Mouse (Mus musculus) left cerebral cortex, adult 8-10 months (tissue): ENCODE measurements around the gene Dtd1. TPM values are rescaled to one million over a fixed set of nuclear protein-coding genes. Genes with fewer than 3 reads are reported as not detected.

Source experiments
- microRNA-seq, 2 experiments: library from miRNA; unstranded; fragments of <30 nt; microRNA quantifications; one replicate each; pipeline ENCODE4 v1.2.0; 2022
- total RNA-seq, 4 experiments: library from RNA; stranded (reverse); gene quantifications; 2 replicates each; pipeline ENCODE4 v1.2.4; 2022

Gene Dtd1
- total RNA-seq, 4 experiments from 2014 or later: 59.8 to 64.5 (median 62.2) TPM

Small RNA genes within 50 kb of the gene (microRNA-seq; reads per million reads assigned to microRNA genes)
- 0 reads per million in 2 experiments for gene Gm24823

Other genes with a start within 250 kb of the Dtd1 start
- gene Kat14, start 230.9 kb upstream of the Dtd1 start, total RNA-seq: 10 to 100 TPM; 38.1 to 46.0 (median 42.2) TPM
- gene Pet117, start 230.9 kb upstream of the Dtd1 start, total RNA-seq: 10 to 100 TPM in 2 of 4 experiments, 1 to 10 TPM in 2; 6.4 to 10.3 (median 9.2) TPM
- 100 to 1,000 TPM; 194 to 219 (median 202) TPM for gene Dzank1, start 72.5 kb upstream of the Dtd1 start, total RNA-seq
- 10 to 100 TPM; 20.7 to 25.0 (median 23.7) TPM for gene Polr3f, start 72.2 kb upstream of the Dtd1 start, total RNA-seq
- gene Rbbp9, start 49.0 kb upstream of the Dtd1 start, total RNA-seq: 10 to 100 TPM; 27.2 to 29.6 (median 28.3) TPM
- 10 to 100 TPM; 45.7 to 65.9 (median 51.7) TPM for gene Sec23b, start 43.7 kb upstream of the Dtd1 start, total RNA-seq
- 10 to 100 TPM; 43.5 to 54.6 (median 48.8) TPM for gene Smim26, start 5.8 kb upstream of the Dtd1 start, total RNA-seq
- gene Scp2d1, start 223.8 kb downstream of the Dtd1 start, total RNA-seq: not detected